Mouse (Mus musculus): ENCODE measurements around the gene Uchl3. TPM values are rescaled to one million over a fixed set of nuclear protein-coding genes. Genes with fewer than 3 reads are reported as not detected.

Uchl3 gene
- 100 to 1,000 TPM in 1 of 2 experiments, 10 to 100 TPM in 1; 94.0 to 114 TPM for total RNA-seq (2021)

DNA sequence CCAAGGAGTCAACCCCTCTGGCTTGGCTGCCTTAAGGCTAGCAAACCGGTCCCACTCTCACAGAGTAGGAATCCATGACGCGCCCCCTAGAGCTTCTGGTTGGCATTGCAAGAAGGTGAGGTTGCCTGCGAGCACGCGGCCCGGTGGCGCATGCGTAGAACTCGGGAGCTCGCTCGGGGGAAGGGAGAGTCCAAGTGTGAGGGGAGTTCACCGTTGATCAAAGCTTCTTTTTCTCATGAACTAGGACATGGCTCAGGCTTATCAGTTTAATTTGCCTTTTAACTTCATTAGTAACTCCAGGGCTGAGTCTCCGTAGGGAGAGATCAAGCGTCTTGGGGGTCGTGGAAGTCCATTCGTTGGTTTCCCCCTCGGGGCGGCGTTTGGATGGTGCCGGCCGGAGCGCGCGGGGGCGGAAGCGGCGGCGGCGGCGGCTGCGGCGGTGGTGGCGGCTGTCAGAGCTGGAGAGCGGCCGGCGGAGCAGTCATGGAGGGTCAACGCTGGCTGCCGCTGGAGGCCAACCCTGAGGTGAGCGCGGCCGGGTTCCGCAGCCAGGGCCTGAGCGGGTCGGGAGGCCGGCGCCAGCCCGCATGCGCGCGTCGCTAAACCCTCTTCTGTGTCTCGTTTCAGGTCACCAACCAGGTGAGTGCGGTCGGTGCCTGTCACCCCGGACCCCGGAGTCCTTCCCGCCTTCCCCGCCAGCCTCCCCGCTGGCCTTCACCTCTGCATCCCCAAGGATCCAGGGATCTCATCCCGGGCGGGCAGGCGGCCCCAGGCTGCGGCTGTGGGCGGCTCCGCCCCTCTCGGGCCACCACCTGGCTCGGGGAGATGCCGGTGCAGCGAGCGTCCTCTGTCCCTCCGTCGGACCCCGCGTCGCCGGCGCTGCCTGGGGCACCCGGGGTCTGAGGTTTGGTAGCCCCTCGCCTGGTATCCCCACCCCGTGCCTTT lies at the start of gene Uchl3:
Gene Uchl3 (plus strand): TSS at position 387 of the 945 bp plus-strand sequence.
- peak; percentile 99 for DNase-seq
- intact Hi-C loops (cut with DNase I) = no loop called here

DNA sequence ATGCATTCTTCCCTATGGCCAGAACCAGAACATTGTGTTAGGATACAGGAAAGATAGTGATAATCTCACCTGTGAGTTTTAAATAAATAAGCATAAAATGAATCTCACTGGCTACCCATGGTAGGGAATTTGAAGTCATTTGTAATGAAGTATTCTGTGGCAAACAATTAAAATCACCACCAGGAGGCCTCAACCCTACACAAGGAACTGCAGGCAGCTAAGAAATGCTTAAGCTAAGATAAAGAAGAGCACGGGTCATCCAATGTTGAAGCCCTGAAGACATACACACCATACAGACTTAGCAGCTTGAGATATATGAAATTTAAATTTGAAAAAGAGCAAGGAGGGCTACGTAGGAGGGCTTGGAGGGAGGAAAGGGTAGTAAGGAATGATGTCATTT lies 47.9 kb upstream of the Uchl3 start:
- no peak for DNase-seq
- intact Hi-C loops (cut with DNase I) = no loop called here

DNA sequence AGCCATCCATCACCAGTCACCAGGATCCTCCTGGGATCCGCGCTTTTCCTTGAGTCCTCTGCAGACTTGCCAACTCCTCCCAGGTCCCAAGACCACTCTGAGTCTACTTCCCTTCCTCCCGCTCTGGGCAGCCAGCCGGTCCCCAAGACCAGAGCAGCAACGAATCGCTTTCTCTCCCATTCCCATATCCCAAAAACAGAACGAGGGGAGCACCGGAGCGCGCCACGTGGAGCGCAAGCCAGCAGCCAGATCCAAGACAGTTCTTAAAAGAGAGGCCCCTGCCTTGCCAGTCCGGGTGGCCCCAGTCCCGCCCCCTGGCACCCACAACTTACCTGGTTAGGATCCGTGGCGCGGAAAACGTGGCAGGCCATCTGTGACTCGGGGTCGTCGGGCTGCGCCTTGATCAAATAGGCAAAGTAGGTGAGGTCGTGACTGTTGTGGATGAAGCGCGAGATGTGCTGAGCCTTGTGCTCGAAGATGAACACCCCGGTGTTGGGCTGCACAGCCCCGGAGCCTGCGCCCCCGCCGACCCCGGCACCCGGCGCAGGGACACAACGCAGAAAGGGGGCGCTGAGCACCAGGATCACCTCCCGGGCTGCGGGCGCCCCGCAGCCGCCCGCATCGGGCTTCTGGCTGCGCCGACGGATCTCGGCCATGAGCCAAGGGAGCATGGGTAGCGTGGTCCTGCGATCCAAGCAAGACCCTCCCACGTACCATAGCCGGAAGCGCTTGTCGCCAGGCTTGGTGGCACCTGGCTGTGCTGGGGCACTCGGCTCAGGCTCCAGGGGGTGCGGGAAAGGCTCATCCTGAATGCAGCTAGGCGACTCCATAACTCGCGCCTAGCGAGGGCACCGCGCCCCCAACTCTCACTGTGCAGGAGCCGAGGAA lies 45.9 kb upstream of the Uchl3 start:
- peak; percentile 54 for DNase-seq
- intact Hi-C loops (cut with DNase I) = no loop called here

DNA sequence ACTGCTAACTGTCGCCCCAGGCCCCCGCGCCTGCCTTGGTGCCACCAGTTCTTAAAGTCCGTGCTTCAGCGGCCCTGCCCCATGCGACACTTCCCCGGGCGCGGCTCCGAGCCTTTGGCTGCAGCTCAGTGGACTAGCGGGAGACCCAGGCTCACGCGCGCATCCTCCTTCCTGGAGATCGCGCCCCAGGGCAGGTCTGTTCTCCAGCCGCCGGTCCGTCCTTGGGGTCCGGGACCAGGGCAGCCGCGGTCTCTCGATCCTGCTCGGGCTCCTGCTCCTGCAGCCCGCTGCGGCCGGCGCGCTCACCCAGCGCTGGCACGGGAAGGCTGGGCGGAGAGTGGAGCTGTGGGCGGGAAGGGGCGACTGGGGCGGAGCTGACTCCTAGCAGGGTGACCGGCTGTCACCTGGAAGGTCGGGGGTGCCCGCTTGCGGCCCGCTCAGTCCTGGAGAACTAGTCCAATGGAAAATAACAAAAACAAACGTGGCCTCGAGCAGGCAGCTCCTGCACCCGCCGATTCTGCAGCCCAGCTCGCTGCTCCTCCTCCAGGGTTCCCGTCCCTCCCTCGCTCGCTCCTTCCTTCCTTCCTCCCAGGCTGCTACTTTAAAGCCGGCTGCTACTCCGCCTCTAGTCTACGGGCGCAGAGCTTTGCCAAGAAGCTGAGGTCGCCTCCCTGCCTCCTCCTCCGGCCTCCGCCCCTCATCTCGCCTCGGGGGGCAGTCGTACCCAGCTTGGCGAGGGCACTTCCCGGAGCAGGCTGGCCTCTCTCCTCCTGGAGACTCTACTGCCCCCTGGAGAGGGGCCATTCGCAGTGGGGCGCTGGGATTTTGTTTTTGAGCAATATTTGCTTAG lies 45.0 kb upstream of the Uchl3 start, which contains the start of gene Tbc1d4:
Gene Tbc1d4 (minus strand): TSS at position 673 of the 850 bp plus-strand sequence.
- intact Hi-C loops (cut with DNase I) = no loop called here
- DNase-seq = peak; percentile 88

DNA sequence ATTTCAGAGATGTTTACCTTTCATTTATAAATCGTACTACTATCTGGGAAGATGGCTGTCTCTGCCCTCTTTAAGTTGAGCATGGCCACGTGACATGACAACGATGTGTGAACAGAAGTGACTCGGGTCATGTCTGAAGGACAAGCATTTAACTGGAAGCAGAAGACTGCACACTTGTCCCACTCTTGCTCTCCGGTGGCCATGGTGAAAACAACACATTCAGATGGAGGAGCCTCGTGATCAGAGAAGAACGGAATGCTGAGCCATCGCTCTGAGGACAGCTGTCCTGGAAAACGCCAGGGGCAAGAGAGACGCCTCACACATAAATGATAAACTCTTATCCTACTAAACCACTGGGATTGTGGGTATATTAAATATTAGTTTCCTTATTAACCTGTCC lies 43.1 kb upstream of the Uchl3 start:
- intact Hi-C loops (cut with DNase I) = no loop called here
- no peak for DNase-seq

DNA sequence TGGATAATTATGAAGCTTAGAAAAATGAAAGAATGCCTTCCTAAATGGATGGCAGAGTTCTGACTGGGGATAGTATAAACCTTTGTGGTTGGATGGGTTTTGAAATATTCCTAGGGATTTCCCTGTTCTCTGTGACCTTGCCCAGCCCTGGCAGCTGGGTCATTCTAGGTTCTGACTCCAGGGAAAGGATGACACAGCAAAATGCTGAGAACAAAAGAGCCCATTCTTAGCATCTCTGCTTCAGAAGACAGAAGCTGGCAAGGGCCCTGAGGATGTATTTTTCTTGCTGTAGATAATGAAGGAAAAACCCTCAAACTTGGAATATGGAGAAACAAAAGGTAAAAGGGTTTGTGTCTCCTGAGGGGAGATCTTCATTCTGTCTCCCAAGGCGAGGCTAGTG lies 40.6 kb upstream of the Uchl3 start:
- intact Hi-C loops (cut with DNase I) = no loop called here
- DNase-seq = no peak

DNA sequence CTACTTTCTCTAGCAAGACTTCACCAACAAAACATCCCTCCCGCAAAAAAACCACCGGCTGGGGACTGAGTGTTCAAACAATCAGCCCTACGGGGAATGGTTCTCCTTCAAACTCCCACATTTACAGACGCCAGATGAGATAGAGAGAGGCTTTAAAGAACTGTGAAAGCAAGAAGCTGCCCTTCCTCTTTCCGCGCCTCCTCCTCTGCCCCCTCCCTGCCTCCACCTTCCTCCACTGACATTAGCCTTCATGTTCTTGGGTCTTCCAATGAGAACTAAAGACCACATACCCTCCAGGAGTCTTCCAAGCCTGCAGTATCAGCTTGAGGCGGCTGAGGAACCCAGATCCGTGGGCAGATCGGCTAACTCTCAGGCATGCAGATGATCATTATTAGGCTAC lies 37.6 kb upstream of the Uchl3 start:
- intact Hi-C loops (cut with DNase I) = no loop called here
- DNase-seq = no peak

DNA sequence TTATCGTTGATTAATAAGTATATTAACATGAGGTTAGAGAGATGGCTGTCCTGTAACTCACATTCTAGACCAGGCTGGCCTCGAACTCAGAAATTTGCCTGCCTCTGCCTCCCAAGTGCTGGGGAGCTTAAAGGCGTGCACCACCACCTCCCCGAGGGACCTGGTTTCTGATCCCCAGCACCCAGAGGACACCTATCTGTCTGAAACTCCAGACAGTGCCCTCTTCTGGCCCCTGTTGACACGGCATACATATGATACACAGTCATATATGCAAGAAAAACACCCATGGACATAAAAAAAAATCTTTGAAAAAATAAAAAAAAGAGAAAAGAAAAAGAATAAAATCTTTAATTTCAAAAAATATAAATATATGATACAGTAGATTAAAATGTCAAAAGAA lies 36.1 kb upstream of the Uchl3 start:
- intact Hi-C loops (cut with DNase I) = no loop called here
- DNase-seq = no peak

DNA sequence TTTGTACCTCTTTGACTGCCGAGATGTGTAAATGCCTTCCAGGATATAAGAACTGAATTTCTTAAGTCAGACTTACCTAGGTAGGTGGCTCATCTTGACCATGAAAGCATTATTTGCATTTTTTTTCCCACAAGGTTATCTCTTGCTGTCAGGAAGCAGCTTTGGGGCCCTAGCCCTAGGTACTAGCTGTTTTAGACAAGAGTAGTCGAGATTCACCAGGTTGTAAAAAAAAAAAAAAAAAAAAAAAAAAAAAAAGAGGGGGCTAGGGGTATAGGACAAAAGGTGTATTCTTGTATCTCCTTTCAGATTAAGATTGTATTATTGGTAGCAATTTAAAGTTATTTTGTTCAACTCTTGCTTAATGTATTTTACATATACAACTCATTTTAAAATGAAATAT lies 23.2 kb upstream of the Uchl3 start:
- intact Hi-C loops (cut with DNase I) = no loop called here
- DNase-seq = no peak

DNA sequence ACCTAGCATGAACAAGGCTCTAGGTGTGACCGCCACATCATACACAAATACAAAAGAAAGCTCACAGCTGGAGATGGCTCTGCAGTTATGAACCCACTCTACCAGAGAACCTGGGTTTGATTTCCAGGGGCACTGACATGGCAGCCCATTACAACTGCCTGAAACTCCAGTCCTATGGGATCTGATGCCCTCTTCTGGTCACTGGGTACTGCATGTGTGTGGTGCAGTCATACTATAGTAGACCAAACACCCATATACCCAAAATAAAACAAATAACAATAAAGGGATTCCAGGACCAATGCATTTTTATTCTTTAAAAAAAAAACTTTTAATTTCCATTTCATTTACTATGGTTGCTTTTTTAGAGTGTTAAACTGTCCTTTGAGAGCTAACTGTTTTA lies 18.0 kb upstream of the Uchl3 start:
- intact Hi-C loops (cut with DNase I) = no loop called here
- no peak for DNase-seq

DNA sequence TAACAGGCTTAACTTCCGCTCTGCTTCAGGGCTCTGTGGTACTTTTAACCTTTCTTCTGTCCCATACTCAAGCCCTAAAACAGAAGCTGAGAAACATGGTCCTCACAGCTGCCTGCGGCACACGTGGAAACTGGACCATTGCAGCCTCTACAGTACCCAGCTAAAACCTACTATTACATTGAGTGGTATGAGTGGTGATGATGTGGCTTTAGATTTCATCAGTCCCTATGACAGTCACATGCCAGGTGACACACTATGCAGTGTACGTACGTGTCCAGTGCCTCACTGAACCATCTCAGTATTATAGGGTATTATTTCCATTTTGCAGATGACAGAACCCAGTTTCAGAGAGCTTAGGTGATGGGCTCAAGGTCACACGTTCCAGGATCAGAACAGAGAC lies 16.4 kb upstream of the Uchl3 start:
- intact Hi-C loops (cut with DNase I) = no loop called here
- no peak for DNase-seq

DNA sequence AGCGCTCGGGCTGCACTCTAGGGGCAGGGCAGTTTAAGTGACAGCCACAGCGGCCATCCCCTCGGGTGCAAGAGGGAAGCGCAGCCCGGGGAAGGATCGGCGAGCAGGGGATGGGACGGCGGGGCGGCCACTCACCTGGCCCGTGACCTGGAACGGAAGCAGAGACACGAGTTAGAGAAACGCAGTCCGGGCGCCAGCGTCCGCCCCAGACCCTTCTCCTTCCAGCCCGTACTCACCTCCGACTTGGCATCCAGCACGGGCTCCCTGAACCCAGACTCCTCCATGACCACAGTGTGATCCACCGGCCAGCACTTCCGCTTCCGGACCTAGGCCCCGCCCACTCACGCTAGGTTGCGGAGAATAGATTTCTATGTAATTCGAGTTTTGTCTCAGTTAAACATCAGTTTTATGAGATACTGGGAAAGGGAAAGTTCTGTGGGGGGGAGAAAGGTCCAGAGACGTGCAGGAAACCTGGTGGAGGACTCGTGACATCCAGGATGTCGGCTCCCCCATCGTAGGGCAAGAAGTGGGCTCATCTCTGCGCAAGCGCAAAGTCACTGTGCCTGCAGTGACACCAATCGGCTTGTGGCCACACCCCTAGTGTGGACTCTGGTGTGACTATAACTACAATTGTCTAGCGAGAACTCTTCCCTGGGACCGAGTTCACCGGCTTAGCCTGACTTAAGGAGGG lies 13.5 kb upstream of the Uchl3 start, which contains the start of gene Commd6:
Gene Commd6 (minus strand): TSS at position 534 of the 691 bp plus-strand sequence.
- DNase-seq = peak; percentile 92
- intact Hi-C loops (cut with DNase I) = no loop called here

DNA sequence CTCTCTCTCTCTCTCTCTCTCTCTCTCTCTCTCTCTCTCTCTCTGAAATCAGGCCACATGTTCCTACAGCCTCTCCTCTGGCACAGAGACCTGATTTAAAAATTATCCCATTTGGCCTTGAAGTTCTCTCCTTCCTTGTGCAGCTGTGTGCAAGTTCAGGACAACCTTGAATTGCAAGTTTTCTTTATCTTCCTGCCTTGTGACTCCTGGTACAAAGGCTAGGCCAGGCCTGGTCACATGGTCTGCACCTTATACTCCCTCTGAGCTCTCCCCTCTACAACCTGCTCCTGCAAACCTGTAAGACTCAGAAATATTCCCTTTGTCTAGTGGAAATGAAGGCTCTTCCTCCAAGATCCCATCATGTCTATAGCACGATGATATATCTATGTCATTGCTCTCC lies 8.8 kb upstream of the Uchl3 start:
- intact Hi-C loops (cut with DNase I) = no loop called here
- DNase-seq = no peak

DNA sequence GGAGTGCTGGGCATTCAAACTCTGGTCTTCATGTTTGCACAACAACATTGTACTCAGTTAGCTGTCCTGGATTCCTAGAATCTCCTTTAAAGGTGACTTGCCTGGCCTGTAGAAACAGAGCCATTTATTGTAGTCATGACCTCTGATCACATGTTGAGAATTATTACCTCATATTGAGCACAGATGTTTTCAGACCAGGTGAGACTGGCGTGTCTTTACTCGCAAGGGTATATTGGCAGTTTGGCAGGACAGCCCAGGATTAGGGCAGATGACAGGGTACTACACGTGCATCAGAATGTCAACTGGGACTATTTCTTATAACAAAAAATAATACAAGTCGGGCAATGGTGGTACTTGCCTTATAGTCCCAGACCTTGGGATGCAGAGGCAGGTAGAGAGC lies 3.2 kb upstream of the Uchl3 start:
- intact Hi-C loops (cut with DNase I) = no loop called here
- DNase-seq = no peak

DNA sequence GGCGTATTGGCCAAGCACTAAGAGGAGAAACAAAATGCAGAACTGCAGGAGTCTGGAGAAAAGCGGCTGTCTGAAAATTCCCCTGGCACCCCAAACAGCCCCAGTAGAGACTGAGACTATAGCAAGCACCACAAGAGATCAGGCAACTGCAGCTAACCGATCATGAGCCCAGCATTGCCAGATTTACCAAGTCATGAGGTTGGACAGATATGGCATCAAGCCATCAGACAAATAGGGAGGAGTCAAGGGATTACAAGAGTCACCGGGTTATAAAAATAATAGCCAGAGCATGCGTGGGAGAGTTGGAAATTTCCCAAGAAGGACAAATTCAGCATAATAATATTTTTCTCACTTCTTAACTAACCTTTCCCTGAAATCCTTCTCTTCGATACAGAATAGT lies 1.2 kb upstream of the Uchl3 start:
- no peak for DNase-seq
- intact Hi-C loops (cut with DNase I) = no loop called here

DNA sequence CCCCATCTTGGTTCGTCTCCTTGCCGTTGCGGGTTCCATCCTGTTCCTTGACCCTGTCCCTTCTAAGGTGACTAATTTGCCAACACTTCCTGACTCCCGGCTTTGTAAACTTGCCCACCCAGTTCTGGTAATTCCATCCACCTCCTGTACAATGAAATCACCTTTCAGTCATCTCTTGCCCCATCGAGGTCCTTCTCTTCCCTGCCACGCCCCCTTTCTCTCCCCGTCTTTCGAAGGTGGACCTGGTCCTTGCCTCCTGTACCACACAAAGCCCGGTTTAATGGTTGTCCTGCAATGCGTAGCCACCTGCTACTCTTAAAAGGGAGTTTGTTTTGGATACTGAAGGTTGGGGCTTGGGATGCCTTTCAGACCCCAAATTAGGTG lies 751 bp downstream of the Uchl3 start:
- intact Hi-C loops (cut with DNase I) = no loop called here
- DNase-seq = no peak

DNA sequence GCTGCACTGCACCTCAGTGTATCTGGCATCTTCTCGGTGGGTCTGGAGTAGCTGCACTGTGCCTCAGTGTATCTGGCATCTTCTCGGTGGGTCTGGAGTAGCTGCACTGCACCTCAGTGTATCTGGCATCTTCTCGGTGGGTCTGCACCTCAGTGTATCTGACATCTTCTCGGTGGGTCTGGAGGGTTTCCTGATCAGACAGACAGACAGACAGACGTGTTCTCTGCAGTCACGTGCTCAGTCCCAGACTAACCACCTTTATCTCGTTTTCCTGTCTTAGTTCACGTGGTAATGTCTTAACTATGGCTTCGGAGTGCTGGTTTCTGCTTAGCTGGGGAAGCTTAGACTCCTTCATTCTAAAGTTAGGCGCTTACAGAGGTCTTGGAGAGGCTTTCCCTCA lies 2.5 kb downstream of the Uchl3 start:
- intact Hi-C loops (cut with DNase I) = no loop called here
- DNase-seq = no peak

DNA sequence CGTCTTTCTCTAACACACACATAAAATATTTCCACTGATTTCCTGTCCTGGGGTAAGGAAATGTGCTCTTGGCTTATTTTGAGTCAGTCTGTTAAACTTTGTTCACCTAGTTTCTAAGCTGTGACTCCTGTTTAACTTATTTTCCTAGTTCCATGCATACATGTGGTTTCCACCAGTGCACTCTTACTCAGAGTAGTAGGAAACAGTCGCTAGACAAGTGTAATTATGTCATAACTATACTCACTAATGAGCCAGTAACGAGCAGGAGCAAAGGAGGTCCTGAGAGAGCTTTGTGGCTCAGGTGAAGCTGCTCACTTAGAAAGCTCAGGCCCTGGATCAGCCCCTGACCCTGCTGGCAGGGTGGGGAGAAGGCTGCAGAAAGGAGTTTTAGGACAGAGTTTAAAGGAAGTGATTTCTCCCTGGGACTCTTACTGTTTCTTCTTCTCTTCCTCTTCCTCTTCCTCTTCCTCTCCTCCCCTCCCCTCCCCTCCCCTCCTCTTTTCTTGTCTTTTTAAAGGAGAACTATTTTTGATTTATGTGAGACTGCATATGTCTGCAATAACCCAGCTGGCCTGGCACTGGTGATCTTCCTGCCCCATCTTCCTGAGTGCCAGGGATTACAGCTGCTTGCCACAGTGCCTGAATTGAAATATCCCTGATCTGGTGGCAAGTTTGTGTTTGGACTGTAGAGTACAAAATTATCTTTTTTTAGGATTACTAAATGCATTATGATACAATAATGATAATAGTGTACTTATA lies 8.1 kb downstream of the Uchl3 start:
- DNase-seq = no peak
- intact Hi-C loops (cut with DNase I) = no loop called here

DNA sequence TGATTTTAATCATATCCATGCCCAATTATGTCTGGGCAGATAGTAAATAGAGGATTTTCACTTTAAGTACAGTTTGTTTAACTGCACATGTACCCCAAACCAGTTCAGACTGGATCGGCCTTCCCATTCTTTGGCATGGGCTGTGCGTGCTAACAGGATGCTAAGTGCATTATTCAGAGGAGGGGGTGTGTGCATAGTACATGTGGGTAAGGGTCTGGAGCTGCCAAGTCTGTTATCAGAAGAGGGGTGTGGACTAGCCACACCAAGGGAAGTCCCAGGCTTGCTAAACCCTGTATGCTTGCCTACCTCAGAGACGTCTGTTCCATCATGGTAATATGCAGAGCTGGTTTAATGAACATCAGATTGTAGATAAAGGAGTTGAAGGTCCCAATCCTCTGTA lies 10.5 kb downstream of the Uchl3 start:
- intact Hi-C loops (cut with DNase I) = no loop called here
- no peak for DNase-seq
